8 mouse cellular contexts compared by ENCODE assay signal in genomic region chr7:130518213-130519095, GRCm38 (mm10). TPM values are rescaled to one million over a fixed set of nuclear protein-coding genes. Genes with fewer than 3 reads are reported as not detected.
DNase-seq lines count a peak whose midpoint lies in the region; ATAC-seq and TF ChIP-seq lines count a peak whose summit lies in the region.

No protein-coding gene starts in this region.

- intact Hi-C loops in heart, postnatal 14 days (cut with DNase I), result no loop called here

- WGBS in hindbrain, embryonic 12.5 days, result 43% methylated on average over 26 of the region's 26 CpGs
- 21% methylated on average over 26 of the region's 26 CpGs for WGBS in liver, postnatal 0 days (ENCODE audit: insufficient replicate concordance)
- 18% methylated on average over 26 of the region's 26 CpGs for WGBS in small intestine, adult 2 months

- no peak for TF ChIP-seq CTCF in liver, postnatal 0 days (IDR thresholded peaks at IDR 0.05; ENCODE audit: low read depth)
- no peak for TF ChIP-seq CTCF in small intestine, adult 2 months (IDR thresholded peaks at IDR 0.05; ENCODE audit: extremely low read depth, insufficient read length, insufficient replicate concordance, low read depth, low read length)

- peak overlapping the region; percentile 75; the same call in 1 of the 2 replicates for H3K27ac ChIP-seq in brown adipose tissue, adult 24 weeks (replicated peaks; ENCODE audit: low read depth, low read length)
- H3K27ac ChIP-seq in hindbrain, embryonic 12.5 days, result peak overlapping the region; percentile 96
- peak overlapping the region; percentile 99 for H3K27ac ChIP-seq in liver, postnatal 0 days (ENCODE audit: low read depth)
- no peak overlapping the region for H3K27ac ChIP-seq in small intestine, adult 2 months (ENCODE audit: insufficient read depth, low read depth, low read length)

- no peak for TF ChIP-seq POLR2A in small intestine, adult 2 months (IDR thresholded peaks at IDR 0.05; ENCODE audit: low read depth, low read length)

- H3K27me3 ChIP-seq in hindbrain, embryonic 12.5 days, result no peaks in the 10 kb centered on the region
- H3K27me3 ChIP-seq in liver, postnatal 0 days (ENCODE audit: insufficient read depth, low read length), result no peaks in the 10 kb centered on the region
- no peaks in the 10 kb centered on the region for H3K27me3 ChIP-seq in small intestine, adult 2 months (ENCODE audit: control insufficient read depth, insufficient read depth, low read length)

- no peak for ATAC-seq in hindbrain, embryonic 12.5 days (ENCODE audit: low FRiP score)
- no peak for ATAC-seq in liver, postnatal 0 days

- peak overlapping the region; percentile 86 for H3K4me3 ChIP-seq in brown adipose tissue, adult 24 weeks (ENCODE audit: insufficient read depth, low read depth, low read length)
- peak overlapping the region; percentile 79 for H3K4me3 ChIP-seq in hindbrain, embryonic 12.5 days
- H3K4me3 ChIP-seq in liver, postnatal 0 days (ENCODE audit: low read depth, low read length), result peak overlapping the region; percentile 99
- peak overlapping the region; percentile 86 for H3K4me3 ChIP-seq in small intestine, adult 2 months (ENCODE audit: low read depth, low read length)

- H3K4me2 ChIP-seq in hindbrain, embryonic 12.5 days (replicated peaks), result peak overlapping the region; percentile 76
- peak overlapping the region; percentile 99 for H3K4me2 ChIP-seq in liver, postnatal 0 days (ENCODE audit: low read depth, low read length)

- peaks cover 4% of the 10 kb centered on the region; the same call in 1 of the 2 replicates for H3K4me1 ChIP-seq in brown adipose tissue, adult 24 weeks (ENCODE audit: control insufficient read depth, insufficient read depth, insufficient read length, low read length)
- peaks cover 19% of the 10 kb centered on the region for H3K4me1 ChIP-seq in hindbrain, embryonic 12.5 days
- H3K4me1 ChIP-seq in liver, postnatal 0 days (ENCODE audit: insufficient read depth), result peaks cover 18% of the 10 kb centered on the region
- peaks cover 5% of the 10 kb centered on the region; the same call in 1 of the 2 replicates for H3K4me1 ChIP-seq in small intestine, adult 2 months (ENCODE audit: control insufficient read depth, insufficient read depth, insufficient read length, low read length)

- H3K9me3 ChIP-seq in hindbrain, embryonic 12.5 days (replicated peaks), result no peaks in the 10 kb centered on the region
- no peaks in the 10 kb centered on the region for H3K9me3 ChIP-seq in liver, postnatal 0 days (ENCODE audit: low read length)

- peaks cover 14% of the 10 kb centered on the region; the same call in 1 of the 2 replicates for H3K36me3 ChIP-seq in hindbrain, embryonic 12.5 days
- H3K36me3 ChIP-seq in liver, postnatal 0 days (replicated peaks; ENCODE audit: insufficient read depth, low read length), result peaks cover 4% of the 10 kb centered on the region; the same call in 1 of the 2 replicates
- no peaks in the 10 kb centered on the region for H3K36me3 ChIP-seq in small intestine, adult 2 months (ENCODE audit: control insufficient read depth, insufficient read depth, low read length)

- DNase-seq in heart, adult 11 months, result peak; percentile 89
- no peak for DNase-seq in heart, postnatal 14 days
- no peak for DNase-seq in liver, postnatal 0 days
- DNase-seq in yolk sac, embryonic 10.5 days (ENCODE audit: low spot score), result no peak
- DNase-seq in adrenal gland, adult 18-20 months (ENCODE audit: low spot score in 2 of 2), result no peak

- TF ChIP-seq EP300 in liver, postnatal 0 days (IDR thresholded peaks at IDR 0.05; ENCODE audit: low read depth), result no peak

- peak overlapping the region; percentile 94 for H3K9ac ChIP-seq in hindbrain, embryonic 12.5 days
- peak overlapping the region; percentile 99 for H3K9ac ChIP-seq in liver, postnatal 0 days (replicated peaks)

RNA-seq across cellular contexts. Expression of gene Ate1, which starts 1.7 kb away (rescaled TPM):
- 10 to 100 TPM; 29.5 to 32.5 TPM for total RNA-seq in heart, postnatal 14 days (2021)
- polyA plus RNA-seq in brown adipose tissue, adult 24 weeks (2012; ENCODE audit: insufficient read depth, insufficient read length, missing spikeins), result 16.0 and 19.5 TPM in 2 replicates
- 59.5 and 71.2 TPM in 2 replicates for polyA plus RNA-seq in hindbrain, embryonic 12.5 days (2016; fragmentation: Nextera tagmentation; extraction: Ambion mirVana)
- 21.2 and 25.1 TPM in 2 replicates for polyA plus RNA-seq in liver, postnatal 0 days (2015; fragmentation: Nextera tagmentation; extraction: Ambion mirVana)
- polyA plus RNA-seq in small intestine, adult 2 months (2012; rRNA removed), result 2.8 and 3.3 TPM in 2 replicates
- total RNA-seq in adrenal gland, adult 18-20 months (2021), result 10 to 100 TPM; 35.9 to 38.0 TPM

RNA-seq across cellular contexts. Expression of gene Nsmce4a, which starts 54.5 kb away (rescaled TPM):
- 10 to 100 TPM; 44.3 to 44.4 TPM for total RNA-seq in heart, postnatal 14 days (2021)
- polyA plus RNA-seq in brown adipose tissue, adult 24 weeks (2012; ENCODE audit: insufficient read depth, insufficient read length, missing spikeins), result 38.7 and 51.2 TPM in 2 replicates
- polyA plus RNA-seq in hindbrain, embryonic 12.5 days (2016; fragmentation: Nextera tagmentation; extraction: Ambion mirVana), result 132 and 145 TPM in 2 replicates
- polyA plus RNA-seq in liver, postnatal 0 days (2015; fragmentation: Nextera tagmentation; extraction: Ambion mirVana), result 67.8 and 72.6 TPM in 2 replicates
- polyA plus RNA-seq in small intestine, adult 2 months (2012; rRNA removed), result 39.9 and 62.9 TPM in 2 replicates
- total RNA-seq in adrenal gland, adult 18-20 months (2021), result 10 to 100 TPM; 38.2 to 55.1 TPM

RNA-seq across cellular contexts. Expression of gene Tacc2, which starts 58.8 kb away (rescaled TPM):
- 100 to 1,000 TPM; 316 to 336 TPM for total RNA-seq in heart, postnatal 14 days (2021)
- 14.0 and 17.9 TPM in 2 replicates for polyA plus RNA-seq in brown adipose tissue, adult 24 weeks (2012; ENCODE audit: insufficient read depth, insufficient read length, missing spikeins)
- 69.4 and 75.5 TPM in 2 replicates for polyA plus RNA-seq in hindbrain, embryonic 12.5 days (2016; fragmentation: Nextera tagmentation; extraction: Ambion mirVana)
- polyA plus RNA-seq in liver, postnatal 0 days (2015; fragmentation: Nextera tagmentation; extraction: Ambion mirVana), result 3.5 and 3.8 TPM in 2 replicates
- 25.9 and 57.5 TPM in 2 replicates for polyA plus RNA-seq in small intestine, adult 2 months (2012; rRNA removed)
- total RNA-seq in adrenal gland, adult 18-20 months (2021), result 10 to 100 TPM; 32.3 to 33.3 TPM
